Mouse (Mus musculus) liver, embryonic 14.5 days (tissue): ENCODE results near the gene Fzd9. TPM values are rescaled to one million over a fixed set of nuclear protein-coding genes. Genes with fewer than 3 reads are reported as not detected.

Source experiments
- ATAC-seq: fragments of 200-750 bp; cut with Nextera tagmentation; 2 replicates; pipeline ENCODE4 v1.8.0; 2017; ENCODE audit warnings: moderate number of reproducible peaks, mild to moderate bottlenecking, moderate library complexity; ENCODE audit not compliant: insufficient read depth
- DNase-seq, 3 experiments: peaks; one replicate each; pipeline ENCODE4 v3.0.0-alpha.2; 2012 to 2013; ENCODE audit warnings: low read depth in 3 of 3, low spot score in 3 of 3
- H3K27ac ChIP-seq: fragments of 300-500 bp; sonication (generic); 2 replicates; pipeline ENCODE4 v1.5.1; 2014; ENCODE audit warnings: moderate library complexity, mild to moderate bottlenecking, control low read depth, inconsistent platforms
- H3K27me3 ChIP-seq: fragments of 300-500 bp; sonication (generic); 2 replicates; pipeline ENCODE4 v1.6.1; 2014; ENCODE audit warnings: mild to moderate bottlenecking, low read length, moderate library complexity; ENCODE audit not compliant: control insufficient read depth, insufficient read depth
- H3K36me3 ChIP-seq: fragments of 300-500 bp; sonication (generic); replicated peaks from 2 replicates; pipeline ENCODE4 v1.6.1; 2014; ENCODE audit warnings: low read depth; ENCODE audit not compliant: control insufficient read depth, insufficient read depth
- H3K4me1 ChIP-seq, 2 experiments: fragments of 200-500 bp in 1 of 2; fragments of 300-500 bp in 1 of 2; sonication (generic) in 1 of 2; replicated peaks; 2 replicates each; pipeline ENCODE4 v1.6.1; 2012 to 2014; ENCODE audit warnings: antibody characterized with exemption in 1 of 2, inconsistent platforms in 1 of 2, low read length in 1 of 2; ENCODE audit not compliant: control insufficient read depth in 2 of 2, insufficient read depth in 2 of 2
- H3K4me2 ChIP-seq: fragments of 300-500 bp; sonication (generic); 2 replicates; pipeline ENCODE4 v1.6.1; 2014; ENCODE audit warnings: low read depth, mild to moderate bottlenecking, control low read depth, moderate library complexity
- H3K4me3 ChIP-seq, 2 experiments: fragments of 200-500 bp in 1 of 2; fragments of 300-500 bp in 1 of 2; sonication (generic) in 1 of 2; 2 replicates each; pipeline ENCODE4 v1.5.1; 2012 to 2014; ENCODE audit warnings: low read depth in 2 of 2, low read length in 2 of 2, mild to moderate bottlenecking in 2 of 2, control low read depth in 1 of 2, inconsistent platforms in 1 of 2, moderate library complexity in 1 of 2; ENCODE audit not compliant: insufficient read depth in 1 of 2
- H3K9ac ChIP-seq: fragments of 300-500 bp; sonication (generic); replicated peaks from 2 replicates; pipeline ENCODE4 v1.6.1; 2014; ENCODE audit warnings: mild to moderate bottlenecking, control low read depth, moderate library complexity
- H3K9me3 ChIP-seq: fragments of 300-500 bp; sonication (generic); 2 replicates; pipeline ENCODE4 v1.6.1; 2016; ENCODE audit warnings: low read length, mixed read lengths; ENCODE audit not compliant: control insufficient read depth
- CTCF ChIP-seq: IDR thresholded peaks from 2 replicates; pipeline ENCODE4 v1.5.1; 2016; ENCODE audit warnings: antibody characterized with exemption, low read depth, control low read depth
- EP300 ChIP-seq: IDR thresholded peaks from 2 replicates; pipeline ENCODE4 v1.6.1; 2016; ENCODE audit warnings: antibody characterized with exemption, low read depth
- WGBS: fragments of 180-500 bp; shearing (Covaris S2); extraction: QIAGEN DNeasy Blood & Tissue Kit; methylation state at CpG from one replicate; pipeline ENCODE4 v1.1.7; 2014; ENCODE audit not compliant: insufficient replicate concordance; 5-methylcytosine and 5-hydroxymethylcytosine counted together
- polyA plus RNA-seq, 2 experiments: library from polyadenylated mRNA; depleted of rRNA in 1 of 2; stranded (reverse) in 1 of 2; unstranded in 1 of 2; fragments of >200 nt; fragmentation: Nextera tagmentation in 1 of 2; extraction: Ambion mirVana in 1 of 2; gene quantifications; 2 replicates each; pipeline versions ENCODE4 v1.2.1 to v1.2.3; 2012 to 2014

Fzd9 gene
- polyA plus RNA-seq, 2 experiments = 0.19 to 0.25 TPM

GRCm38 (mm10) chr5:135250186-135251078, 598 bp downstream of the Fzd9 start:
- Histone ChIP-seq H3K4me1 (no peaks in the 10 kb centered on the region; a peak in 1 of 4 replicates), H3K4me2 (peak overlapping the region; percentile 65), H3K27ac (no peak overlapping the region), H3K9me3 (no peaks in the 10 kb centered on the region), H3K9ac (no peak overlapping the region), H3K4me3 (peak overlapping the region; percentile 43 to 50), H3K27me3 (peaks cover 24% of the 10 kb centered on the region), H3K36me3 (peaks cover 13% of the 10 kb centered on the region)
- DNase-seq (no peak), ATAC-seq (peak; percentile 64)
- 2% methylated on average over 92 of the region's 92 CpGs for WGBS
- TF ChIP-seq CTCF (no peak), EP300 (no peak)

GRCm38 (mm10) chr5:135248956-135249676, 1.9 kb downstream of the Fzd9 start:
- H3K27me3 ChIP-seq = peaks cover 24% of the 10 kb centered on the region
- H3K9me3 ChIP-seq = no peaks in the 10 kb centered on the region
- no peak overlapping the region for H3K9ac ChIP-seq
- H3K36me3 ChIP-seq = peaks cover 26% of the 10 kb centered on the region
- no peak overlapping the region for H3K4me2 ChIP-seq
- no peak for DNase-seq
- H3K4me1 ChIP-seq = no peaks in the 10 kb centered on the region; a peak in 1 of 4 replicates
- WGBS = 78% methylated on average over 16 of the region's 16 CpGs
- H3K27ac ChIP-seq = no peak overlapping the region
- TF ChIP-seq CTCF = no peak
- no peak for TF ChIP-seq EP300
- no peak for ATAC-seq
- no peak overlapping the region for H3K4me3 ChIP-seq

DNA sequence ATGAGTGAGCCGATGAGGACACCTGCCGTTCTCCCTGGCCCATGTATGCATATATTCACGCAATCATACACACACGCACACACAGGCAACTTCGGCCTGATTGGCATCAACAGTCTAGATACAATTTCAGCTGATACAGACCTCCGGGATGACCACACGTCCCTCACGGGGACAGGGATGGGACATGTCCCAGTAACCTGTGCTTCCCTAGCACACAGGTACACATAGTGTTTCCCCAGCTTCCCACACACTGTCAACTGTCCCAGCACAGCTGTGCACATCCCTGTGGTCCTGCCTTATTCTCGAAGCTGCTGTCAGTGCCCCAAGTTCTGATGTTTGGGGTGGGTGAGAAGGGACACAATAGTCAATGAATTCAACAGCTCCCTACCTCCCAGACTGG, 3.7 kb downstream of the Fzd9 start:
- H3K4me3 ChIP-seq = no peak overlapping the region
- DNase-seq (no peak), ATAC-seq (no peak)
- H3K27me3 ChIP-seq = peaks cover 24% of the 10 kb centered on the region
- WGBS = 66% methylated on average over 9 of the region's 9 CpGs
- TF ChIP-seq EP300 (no peak), CTCF (no peak)
- H3K36me3 ChIP-seq = peaks cover 43% of the 10 kb centered on the region
- no peaks in the 10 kb centered on the region for H3K9me3 ChIP-seq
- no peaks in the 10 kb centered on the region; a peak in 1 of 4 replicates for H3K4me1 ChIP-seq
- no peak overlapping the region for H3K4me2 ChIP-seq
- no peak overlapping the region for H3K27ac ChIP-seq
- H3K9ac ChIP-seq = no peak overlapping the region

GRCm38 (mm10) chr5:135246531-135246930, 4.5 kb downstream of the Fzd9 start:
- DNase-seq = no peak
- H3K4me3 ChIP-seq = no peak overlapping the region
- H3K36me3 ChIP-seq = peaks cover 51% of the 10 kb centered on the region
- TF ChIP-seq CTCF (no peak), EP300 (no peak)
- H3K9me3 ChIP-seq = no peaks in the 10 kb centered on the region
- H3K4me1 ChIP-seq = no peaks in the 10 kb centered on the region; a peak in 1 of 4 replicates
- H3K4me2 ChIP-seq = no peak overlapping the region
- no peak overlapping the region for H3K9ac ChIP-seq
- H3K27ac ChIP-seq = no peak overlapping the region
- 52% methylated on average over 4 of the region's 4 CpGs for WGBS
- H3K27me3 ChIP-seq = peaks cover 24% of the 10 kb centered on the region
- ATAC-seq = no peak

- 92% methylated on average over 1 of the region's 1 CpGs for WGBS
- Histone ChIP-seq H3K4me3 (no peak overlapping the region), H3K27ac (no peak overlapping the region), H3K36me3 (peaks cover 84% of the 10 kb centered on the region), H3K4me2 (no peak overlapping the region), H3K4me1 (no peaks in the 10 kb centered on the region), H3K9me3 (no peaks in the 10 kb centered on the region), H3K9ac (no peak overlapping the region), H3K27me3 (no peaks in the 10 kb centered on the region)
- ATAC-seq (no peak), DNase-seq (no peak)
- TF ChIP-seq EP300 (no peak), CTCF (no peak)
These were observed 7.9 kb downstream of the Fzd9 start for GRCm38 (mm10) chr5:135243166-135243565.
